Mouse (Mus musculus): ENCODE measurements around the gene Capn7. TPM values are rescaled to one million over a fixed set of nuclear protein-coding genes. Genes with fewer than 3 reads are reported as not detected.
A peak's percentile ranks its signal among the peaks of the same experiment; 100 is the strongest.

Gene Capn7
- total RNA-seq, 2 experiments from 2014 or later: 37.5 to 40.8 TPM

DNA sequence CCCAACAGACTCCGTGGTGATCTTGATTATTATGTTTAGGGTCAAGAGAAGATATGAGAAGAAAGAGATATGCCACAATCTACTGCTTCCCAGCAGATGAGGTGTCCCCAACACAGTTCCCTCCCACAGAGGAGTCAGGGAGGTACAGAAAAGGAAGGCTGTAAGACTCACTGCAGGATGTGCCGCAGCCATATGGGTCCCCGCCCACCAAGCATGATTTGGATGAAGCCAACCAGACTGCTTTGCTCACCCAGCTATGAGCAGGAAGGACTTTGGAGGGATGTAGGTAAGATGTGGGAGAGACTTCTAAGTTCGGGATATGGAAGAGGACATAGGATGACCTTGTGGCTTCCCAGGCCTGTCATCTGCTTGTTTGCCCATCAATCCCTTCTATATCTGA, 74.3 kb downstream of the Capn7 start:
- DNase-seq (ENCODE audit: low spot score in 2 of 2): peak; percentile 83 to 88

DNA sequence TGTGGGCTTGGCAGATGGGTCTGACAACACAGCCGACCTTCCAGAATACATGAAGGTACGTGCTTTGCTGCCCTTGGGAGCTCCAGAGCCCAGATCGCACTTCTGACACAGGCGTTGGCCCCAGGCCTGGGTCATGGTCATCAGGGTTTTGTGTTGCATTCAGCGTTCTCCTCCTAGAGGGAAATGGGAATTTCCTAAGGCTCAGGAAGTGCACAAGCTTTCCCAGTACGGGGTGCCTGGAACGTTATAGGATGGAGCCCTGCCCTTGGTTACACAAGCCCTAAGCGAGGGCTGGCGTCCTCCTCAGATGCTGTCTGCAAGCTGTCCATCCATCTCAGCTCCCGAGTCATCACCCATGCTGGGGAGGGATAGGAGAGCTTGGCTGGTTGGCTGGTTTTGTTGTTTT, 76.2 kb downstream of the Capn7 start:
- no peak for DNase-seq (ENCODE audit: low spot score in 2 of 2)

GRCm38 (mm10) chr14:31413475-31414086, 77.1 kb downstream of the Capn7 start:
- DNase-seq (ENCODE audit: low spot score in 2 of 2): no peak

GRCm38 (mm10) chr14:31414235-31414966, 78.0 kb downstream of the Capn7 start:
- no peak for DNase-seq (ENCODE audit: low spot score in 2 of 2)

GRCm38 (mm10) chr14:31414967-31415376, 78.5 kb downstream of the Capn7 start:
- DNase-seq (ENCODE audit: low spot score in 2 of 2): no peak

- no peak for DNase-seq (ENCODE audit: low spot score in 2 of 2)
Measured at GRCm38 (mm10) chr14:31416411-31416810, 80.0 kb downstream of the Capn7 start.

- no peak for DNase-seq (ENCODE audit: low spot score in 2 of 2)
Measured at GRCm38 (mm10) chr14:31416835-31417549, 80.6 kb downstream of the Capn7 start.

- no peak for DNase-seq (ENCODE audit: low spot score in 2 of 2)
Measured at GRCm38 (mm10) chr14:31419279-31419678, 82.8 kb downstream of the Capn7 start.

DNA sequence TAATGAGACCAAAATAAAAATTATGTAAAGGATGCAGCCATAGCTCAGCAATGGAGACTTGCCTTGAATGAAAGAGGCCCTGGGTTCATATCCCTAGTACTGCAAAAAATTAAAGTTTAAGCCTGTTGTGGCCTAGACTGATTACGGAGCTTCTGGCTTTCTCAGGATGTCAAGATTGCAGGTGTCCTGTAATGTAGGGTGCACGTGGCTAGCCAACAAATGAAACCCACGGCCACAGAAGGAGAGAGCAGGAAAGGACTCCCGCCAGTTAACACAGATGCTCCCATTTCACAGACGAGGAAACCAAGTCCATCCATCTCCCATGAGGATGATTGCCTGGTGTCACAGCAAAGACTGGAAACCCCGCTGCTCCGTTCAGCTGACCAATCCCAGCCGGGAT, 83.7 kb downstream of the Capn7 start:
- DNase-seq (ENCODE audit: low spot score in 2 of 2): no peak

DNA sequence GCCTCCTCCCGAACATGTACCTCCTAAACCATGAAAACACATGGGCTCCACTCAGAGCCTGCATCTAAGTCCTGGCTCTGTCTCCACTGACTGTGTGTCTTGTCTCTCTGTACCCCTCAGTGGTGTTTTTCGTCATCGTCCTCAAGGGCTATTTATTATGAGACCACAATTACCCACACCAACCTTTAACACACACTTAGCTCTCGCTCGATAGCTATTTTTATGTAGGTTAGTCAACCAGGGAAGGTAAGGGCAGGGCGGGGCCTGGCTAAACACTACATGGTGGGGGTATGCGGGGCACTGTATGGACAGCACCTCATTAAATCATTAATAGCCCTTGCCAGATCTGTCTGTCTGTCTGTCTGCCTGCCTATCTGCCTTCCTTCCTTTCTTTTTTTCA, 84.1 kb downstream of the Capn7 start:
- no peak for DNase-seq (ENCODE audit: low spot score in 2 of 2)

DNA sequence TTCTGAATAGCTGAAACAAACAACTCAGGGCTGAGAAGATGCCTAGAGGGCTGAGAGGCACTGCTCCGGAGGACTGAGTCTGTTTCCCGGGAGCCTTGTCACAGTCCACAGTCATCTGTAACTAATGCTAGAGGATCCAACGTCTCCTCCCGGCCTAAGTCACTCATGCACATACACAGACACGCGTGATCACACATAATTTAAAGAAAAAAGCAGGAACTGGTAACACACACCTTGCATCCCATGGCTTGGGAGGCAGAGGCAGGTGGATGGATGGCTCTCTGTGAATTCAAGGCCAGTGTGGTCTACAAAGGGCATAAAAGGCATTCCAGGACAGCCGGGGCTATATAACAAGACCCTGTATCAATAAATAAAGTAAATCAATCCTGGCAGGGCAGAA, 84.5 kb downstream of the Capn7 start:
- DNase-seq (ENCODE audit: low spot score in 2 of 2): no peak

Other genes with a start within 250 kb of the Capn7 start
- gene Smim4, start 207.7 kb upstream of the Capn7 start, total RNA-seq (2021): 10 to 100 TPM; 22.8 to 29.7 TPM
- gene Nt5dc2, start 205.6 kb upstream of the Capn7 start, total RNA-seq (2021): 1 to 10 TPM; 1.9 to 4.6 TPM
- gene Stab1, start 168.0 kb upstream of the Capn7 start, total RNA-seq (2021): 10 to 100 TPM; 22.3 to 25.0 TPM
- 10 to 100 TPM; 18.8 to 20.1 TPM for gene Tnnc1, start 128.3 kb upstream of the Capn7 start, total RNA-seq (2021)
- 100 to 1,000 TPM; 359 to 363 TPM for gene Nisch, start 119.7 kb upstream of the Capn7 start, total RNA-seq (2021)
- 1 to 10 TPM; 4.7 to 5.3 TPM for gene Sema3g, start 118.8 kb upstream of the Capn7 start, total RNA-seq (2021)
- 1 to 10 TPM; 3.2 to 4.1 TPM for gene Phf7, start 85.3 kb upstream of the Capn7 start, total RNA-seq (2021)
- gene Bap1, start 85.2 kb upstream of the Capn7 start, total RNA-seq (2021): 100 to 1,000 TPM; 145 TPM
- gene Dnah1, start 12.7 kb upstream of the Capn7 start, total RNA-seq (2021): 1 to 10 TPM; 4.9 to 5.1 TPM
- 10 to 100 TPM; 61.4 to 68.3 TPM for gene Sh3bp5, start 99.4 kb downstream of the Capn7 start, total RNA-seq (2021)
- 10 to 100 TPM; 14.2 to 16.2 TPM for gene Eaf1, start 157.8 kb downstream of the Capn7 start, total RNA-seq (2021)
- gene Mettl6, start 158.4 kb downstream of the Capn7 start, total RNA-seq (2021): 10 to 100 TPM; 35.3 to 41.7 TPM